Mouse (Mus musculus) cerebellum, adult 2 months (tissue): ENCODE data around the gene Ifi202b. TPM values are rescaled to one million over a fixed set of nuclear protein-coding genes. Genes with fewer than 3 reads are reported as not detected.
"Not testable (repeated sequence)": the region's sequence is repeated elsewhere in the genome, so short reads cannot be mapped to it uniquely, and the experiment has no call there.

Source experiments
- DNase-seq, 2 experiments: peaks; one replicate each; pipeline ENCODE4 v3.0.0; 2021
- H3K27ac ChIP-seq: fragments of 200-500 bp; 2 replicates; pipeline ENCODE4 v1.5.1; 2012; ENCODE audit warnings: low read length, control low read depth, inconsistent platforms; ENCODE audit not compliant: insufficient read depth
- H3K27me3 ChIP-seq: fragments of 200-500 bp; 2 replicates; pipeline ENCODE4 v1.6.1; 2012; ENCODE audit warnings: inconsistent platforms, mild to moderate bottlenecking, low read length, moderate library complexity; ENCODE audit not compliant: control insufficient read depth, insufficient read depth
- H3K4me1 ChIP-seq: fragments of 200-500 bp; 2 replicates; pipeline ENCODE4 v1.6.1; 2011; ENCODE audit warnings: low read length; ENCODE audit not compliant: control insufficient read depth, insufficient read depth
- H3K4me3 ChIP-seq: fragments of 200-500 bp; replicated peaks from 2 replicates; pipeline ENCODE3; 2011; ENCODE audit warnings: mild to moderate bottlenecking, low read depth, low read length, control low read depth; ENCODE audit not compliant: insufficient read depth
- CTCF ChIP-seq: fragments of 200-500 bp; IDR thresholded peaks from 2 replicates; pipeline ENCODE4 v1.5.1; 2011; ENCODE audit warnings: low read depth, mild to moderate bottlenecking, control low read depth, low read length, moderate library complexity, borderline replicate concordance; ENCODE audit not compliant: insufficient read depth
- POLR2A ChIP-seq: fragments of 200-500 bp; IDR thresholded peaks from 2 replicates; pipeline ENCODE4 v1.6.1; 2011; ENCODE audit warnings: low read length, control low read depth, borderline replicate concordance; ENCODE audit not compliant: insufficient read depth
- WGBS: fragments of 180-500 bp; shearing (Covaris S2); methylation state at CpG from one replicate; pipeline ENCODE4 v1.1.7; 2018; 5-methylcytosine and 5-hydroxymethylcytosine counted together
- polyA plus RNA-seq: library from polyadenylated mRNA; depleted of rRNA; stranded (reverse); fragments of >200 nt; gene quantifications from 2 replicates; pipeline ENCODE4 v1.2.3, GENCODE M21; 2012; rRNA removed

The Ifi202b gene
- not detected in 2 replicates for polyA plus RNA-seq

GRCm38 (mm10) chr1:173982694-173983305 is at the start of gene Ifi202b:
Gene Ifi202b (minus strand): TSS chr1:173982744.
- H3K4me1 ChIP-seq, H3K27ac ChIP-seq, H3K27me3 ChIP-seq, DNase-seq, H3K4me3 ChIP-seq: not testable (repeated sequence)
- WGBS: 88% methylated on average over 6 of the region's 6 CpGs

GRCm38 (mm10) chr1:174031698-174032097 is 49.2 kb upstream of the Ifi202b start, which contains the start of gene Ifi205:
Gene Ifi205 (minus strand): TSS chr1:174031810.
- DNase-seq: no peak
- 40% methylated on average over 1 of the region's 1 CpGs for WGBS
- Histone ChIP-seq H3K27me3 (no peaks in the 10 kb centered on the region), H3K4me1 (no peaks in the 10 kb centered on the region), H3K4me3 (no peak within 1 kb of the TSS), H3K27ac (no peak within 1 kb of the TSS)
- TF ChIP-seq POLR2A (no peak), CTCF (no peak)

GRCm38 (mm10) chr1:174007050-174007449 is 24.5 kb upstream of the Ifi202b start:
- H3K27ac ChIP-seq, DNase-seq, H3K27me3 ChIP-seq, H3K4me3 ChIP-seq, H3K4me1 ChIP-seq: not testable (repeated sequence)

- not testable (repeated sequence) for DNase-seq, H3K4me1 ChIP-seq, H3K4me3 ChIP-seq, H3K27me3 ChIP-seq, H3K27ac ChIP-seq
- 92% methylated on average over 2 of the region's 3 CpGs for WGBS
Observed at GRCm38 (mm10) chr1:174004352-174005109, 22.0 kb upstream of the Ifi202b start.

- WGBS: 20% methylated on average over 4 of the region's 4 CpGs
- Histone ChIP-seq H3K4me1 (peaks cover 8% of the 10 kb centered on the region), H3K4me3 (no peak overlapping the region), H3K27me3 (no peaks in the 10 kb centered on the region), H3K27ac (no peak overlapping the region)
- TF ChIP-seq CTCF (no peak), POLR2A (no peak)
- DNase-seq: peak in 1 of 2 experiments; percentile 14
Observed at GRCm38 (mm10) chr1:173995003-173995402, 12.5 kb upstream of the Ifi202b start.

GRCm38 (mm10) chr1:173981038-173981437 is 1.5 kb downstream of the Ifi202b start:
- H3K27me3 ChIP-seq, H3K4me1 ChIP-seq, H3K27ac ChIP-seq, H3K4me3 ChIP-seq, DNase-seq: not testable (repeated sequence)
- WGBS: 65% methylated on average over 3 of the region's 3 CpGs

- Histone ChIP-seq H3K27me3 (no peaks in the 10 kb centered on the region), H3K27ac (no peak overlapping the region), H3K4me1 (no peaks in the 10 kb centered on the region), H3K4me3 (no peak overlapping the region)
- no peak for DNase-seq
- TF ChIP-seq POLR2A (no peak), CTCF (no peak)
Observed at GRCm38 (mm10) chr1:173977622-173978021, 4.9 kb downstream of the Ifi202b start.

- Histone ChIP-seq H3K27ac (no peak overlapping the region), H3K27me3 (no peaks in the 10 kb centered on the region), H3K4me3 (no peak overlapping the region), H3K4me1 (no peaks in the 10 kb centered on the region)
- TF ChIP-seq CTCF: no peak
- no peak for TF ChIP-seq POLR2A
- peak in 1 of 2 experiments; percentile 4 for DNase-seq
Observed at GRCm38 (mm10) chr1:173973111-173973510, 9.4 kb downstream of the Ifi202b start.

GRCm38 (mm10) chr1:173961491-173961890 is 21.1 kb downstream of the Ifi202b start:
- H3K4me1 ChIP-seq, H3K27ac ChIP-seq, H3K27me3 ChIP-seq, DNase-seq, H3K4me3 ChIP-seq: not testable (repeated sequence)
- 84% methylated on average over 1 of the region's 1 CpGs for WGBS

GRCm38 (mm10) chr1:173959998-173960397 is 22.5 kb downstream of the Ifi202b start:
- not testable (repeated sequence) for H3K27ac ChIP-seq, H3K27me3 ChIP-seq
- WGBS: 63% methylated on average over 3 of the region's 3 CpGs

GRCm38 (mm10) chr1:173955839-173956527 is 26.6 kb downstream of the Ifi202b start:
- H3K27me3 ChIP-seq, H3K4me3 ChIP-seq, H3K27ac ChIP-seq, H3K4me1 ChIP-seq, DNase-seq: not testable (repeated sequence)
- 80% methylated on average over 3 of the region's 3 CpGs for WGBS

More at GRCm38 (mm10) chr1:173959998-173960397, 22.5 kb downstream of the Ifi202b start:
- not testable (repeated sequence) for H3K4me3 ChIP-seq, DNase-seq, H3K4me1 ChIP-seq
